11 mouse cellular contexts compared by ENCODE assay signal in genomic region chr10:121750175-121750574, GRCm38 (mm10). TPM values are rescaled to one million over a fixed set of nuclear protein-coding genes. Genes with fewer than 3 reads are reported as not detected.
A peak's percentile ranks its signal among the peaks of the same experiment; 100 is the strongest.
DNase-seq lines count a peak whose midpoint lies in the region; TF ChIP-seq lines count a peak whose summit lies in the region.
"Had no signal": no experiment of that assay in that cellular context is flagged by ENCODE, and none has a peak within 500 bp of the region (broad histone marks: within the 10 kb centered on the region; RNA-seq: fewer than 3 reads in every experiment).

No protein-coding gene starts in this region.

- no peak overlapping the region for H3K9ac ChIP-seq in heart, adult 2 months (ENCODE audit: low read depth, low read length)
- H3K9ac ChIP-seq: heart, embryonic 15.5 days; stomach, embryonic 15.5 days had no signal

- no peaks in the 10 kb centered on the region for H3K79me2 ChIP-seq in heart, adult 2 months (replicated peaks; ENCODE audit: control insufficient read depth, insufficient read depth, low read length)

- TF ChIP-seq EP300 in heart, adult 2 months (IDR thresholded peaks at IDR 0.05; ENCODE audit: insufficient read depth, low read depth, low read length): no peak

- H3K27me3 ChIP-seq in heart, adult 2 months (ENCODE audit: control insufficient read depth, insufficient read depth, low read length): no peaks in the 10 kb centered on the region
- H3K27me3 ChIP-seq: heart, embryonic 15.5 days; stomach, embryonic 15.5 days had no signal

- H3K4me3 ChIP-seq in lung, adult 2 months (replicated peaks; ENCODE audit: extremely low read depth, low read depth, low read length): no peak overlapping the region
- no peak overlapping the region for H3K4me3 ChIP-seq in heart, adult 2 months
- H3K4me3 ChIP-seq: heart, embryonic 15.5 days; stomach, embryonic 15.5 days had no signal

- no peaks in the 10 kb centered on the region for H3K36me3 ChIP-seq in heart, adult 2 months (ENCODE audit: control insufficient read depth, insufficient read depth, low read length)

- DNase-seq in layer of hippocampus, adult 11-12 months (ENCODE audit: low spot score): peak; percentile 29
- no peak for DNase-seq in layer of hippocampus, adult 9-10 months (ENCODE audit: low spot score)
- peak; percentile 35 to 50 for DNase-seq in frontal cortex, postnatal 25 days (ENCODE audit: low spot score in 2 of 2)
- peak; percentile 34 for DNase-seq in lung, adult 2 months
- DNase-seq in right cerebral cortex, postnatal 36 days (ENCODE audit: low spot score in 2 of 2): peak; percentile 36 to 61
- DNase-seq in cerebellum, adult 8-10 months: no peak
- no peak for DNase-seq in heart, adult 2 months
- no peak for DNase-seq in adipocyte (ENCODE audit: low spot score)
- DNase-seq: kidney, adult 18-20 months had no signal

- H3K27ac ChIP-seq in heart, adult 2 months: no peak overlapping the region
- H3K27ac ChIP-seq: heart, embryonic 15.5 days; stomach, embryonic 15.5 days had no signal

- H3K4me1 ChIP-seq in lung, adult 2 months (ENCODE audit: control insufficient read depth, insufficient read depth, low read length): no peaks in the 10 kb centered on the region
- no peaks in the 10 kb centered on the region for H3K4me1 ChIP-seq in heart, adult 2 months (ENCODE audit: control insufficient read depth, insufficient read depth, low read length)
- H3K4me1 ChIP-seq: heart, embryonic 15.5 days; stomach, embryonic 15.5 days had no signal

- TF ChIP-seq POLR2A in lung, adult 2 months (IDR thresholded peaks at IDR 0.05; ENCODE audit: borderline replicate concordance, extremely low read depth, low read depth, low read length): no peak
- TF ChIP-seq POLR2A in heart, adult 2 months (IDR thresholded peaks at IDR 0.05; ENCODE audit: insufficient read depth, low read depth, low read length): no peak

- TF ChIP-seq CTCF in lung, adult 2 months (IDR thresholded peaks at IDR 0.05; ENCODE audit: insufficient read depth, low read length): no peak
- TF ChIP-seq CTCF in heart, adult 2 months (IDR thresholded peaks at IDR 0.05): no peak

- WGBS in lung, adult 2 months: 78% methylated on average over 12 of the region's 12 CpGs
- WGBS in heart, adult 2 months: 90% methylated on average over 12 of the region's 12 CpGs

- intact Hi-C loops in heart, adult 2 months (cut with DNase I): no loop called here

RNA-seq across cellular contexts. Expression of gene BC048403, which starts 10.4 kb away (rescaled TPM):
- 8.5 and 9.4 TPM in 2 replicates for polyA plus RNA-seq in lung, adult 2 months (2012; rRNA removed)
- 1 to 10 TPM; 2.0 to 2.2 TPM for total RNA-seq in heart, adult 2 months (2021)
- 1.9 and 2.8 TPM in 2 replicates for polyA plus RNA-seq in heart, adult 2 months (2012; rRNA removed)

Comparison
In these comparisons a context has a peak if more than half of its experiments do, and no peak if none do; other contexts are left out.
1. DNase-seq: peak in layer of hippocampus, adult 11-12 months (single experiment), frontal cortex, postnatal 25 days (2 of 2), lung, adult 2 months (single experiment) and right cerebral cortex, postnatal 36 days (2 of 2); none in layer of hippocampus, adult 9-10 months (single experiment), cerebellum, adult 8-10 months (single experiment), heart, adult 2 months (0 of 2) and adipocyte (single experiment).